Mouse (Mus musculus): Measurements from ENCODE around the gene Sdc1. TPM values are rescaled to one million over a fixed set of nuclear protein-coding genes. Genes with fewer than 3 reads are reported as not detected.

Gene Sdc1
- polyA plus RNA-seq, 1 experiment from 2014 or later, result 16.7 TPM

DNA sequence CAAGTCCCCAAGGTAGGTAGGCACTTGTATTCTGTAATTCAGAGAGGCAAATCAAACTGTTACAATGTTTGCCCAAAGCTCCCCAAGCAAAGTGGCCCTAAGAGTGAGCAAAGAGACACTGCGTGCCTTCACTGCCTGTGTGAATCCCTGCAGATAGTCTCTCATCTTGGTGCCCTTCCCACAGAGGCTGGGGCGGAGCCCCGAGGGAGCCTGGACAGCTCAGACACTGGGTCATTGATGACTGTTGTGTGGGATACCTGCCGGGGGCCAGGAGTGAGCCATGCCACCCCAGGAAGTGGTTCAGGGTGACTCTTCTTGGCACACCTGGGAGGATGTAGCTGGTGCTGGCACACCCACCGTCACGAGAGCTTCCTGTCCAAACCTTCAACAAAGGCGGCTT lies 10.1 kb upstream of the Sdc1 start:
- Histone ChIP-seq H3K27me3 (ENCODE audit: control insufficient read depth, insufficient read depth, low read depth, low read length) (no peaks in the 10 kb centered on the region), H3K36me3 (ENCODE audit: control insufficient read depth, insufficient read depth, low read length) (no peaks in the 10 kb centered on the region), H3K27ac (ENCODE audit: low read length) (no peak overlapping the region), H3K4me2 (ENCODE audit: low read length) (no peak overlapping the region), H3K9ac (ENCODE audit: low read depth, low read length) (no peak overlapping the region), H3K4me3 (ENCODE audit: low read depth, low read length) (no peak overlapping the region), H3K9me3 (replicated peaks; ENCODE audit: control insufficient read depth, low read length, poor library complexity, severe bottlenecking) (peaks cover 2% of the 10 kb centered on the region), H3K4me1 (ENCODE audit: control insufficient read depth, insufficient read depth, low read length) (no peaks in the 10 kb centered on the region)
- ATAC-seq, result 0 out of 2 replicates have a peak, but pooled peaks have one; percentile 19
- 84% methylated on average over 7 of the region's 7 CpGs for WGBS

DNA sequence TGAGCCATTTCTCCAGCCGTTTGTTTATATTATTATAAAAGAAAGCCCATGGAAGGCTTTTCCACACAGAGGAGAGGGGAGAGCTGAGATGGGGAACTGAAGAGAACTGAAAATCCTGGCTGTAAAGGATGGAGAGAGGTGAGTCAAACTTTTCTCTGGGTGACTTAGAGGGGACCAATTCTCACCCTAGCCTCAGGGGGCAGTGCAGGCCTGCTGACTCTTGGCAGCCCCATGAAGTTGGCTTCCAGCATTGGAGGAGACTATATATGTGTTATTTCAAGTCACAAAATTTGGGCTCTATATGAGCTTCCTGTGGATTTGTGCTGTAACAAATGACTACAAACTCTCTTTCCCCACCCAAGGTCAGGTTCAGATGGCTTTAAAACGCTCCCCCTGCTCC lies 8.5 kb upstream of the Sdc1 start:
- Histone ChIP-seq H3K9ac (ENCODE audit: low read depth, low read length) (no peak overlapping the region), H3K36me3 (ENCODE audit: control insufficient read depth, insufficient read depth, low read length) (no peaks in the 10 kb centered on the region), H3K9me3 (replicated peaks; ENCODE audit: control insufficient read depth, low read length, poor library complexity, severe bottlenecking) (peaks cover 2% of the 10 kb centered on the region), H3K4me2 (ENCODE audit: low read length) (no peak overlapping the region), H3K4me3 (ENCODE audit: low read depth, low read length) (no peak overlapping the region), H3K27me3 (ENCODE audit: control insufficient read depth, insufficient read depth, low read depth, low read length) (no peaks in the 10 kb centered on the region), H3K4me1 (ENCODE audit: control insufficient read depth, insufficient read depth, low read length) (no peaks in the 10 kb centered on the region), H3K27ac (ENCODE audit: low read length) (no peak overlapping the region)
- 83% methylated on average over 2 of the region's 2 CpGs for WGBS
- no peak for ATAC-seq

DNA sequence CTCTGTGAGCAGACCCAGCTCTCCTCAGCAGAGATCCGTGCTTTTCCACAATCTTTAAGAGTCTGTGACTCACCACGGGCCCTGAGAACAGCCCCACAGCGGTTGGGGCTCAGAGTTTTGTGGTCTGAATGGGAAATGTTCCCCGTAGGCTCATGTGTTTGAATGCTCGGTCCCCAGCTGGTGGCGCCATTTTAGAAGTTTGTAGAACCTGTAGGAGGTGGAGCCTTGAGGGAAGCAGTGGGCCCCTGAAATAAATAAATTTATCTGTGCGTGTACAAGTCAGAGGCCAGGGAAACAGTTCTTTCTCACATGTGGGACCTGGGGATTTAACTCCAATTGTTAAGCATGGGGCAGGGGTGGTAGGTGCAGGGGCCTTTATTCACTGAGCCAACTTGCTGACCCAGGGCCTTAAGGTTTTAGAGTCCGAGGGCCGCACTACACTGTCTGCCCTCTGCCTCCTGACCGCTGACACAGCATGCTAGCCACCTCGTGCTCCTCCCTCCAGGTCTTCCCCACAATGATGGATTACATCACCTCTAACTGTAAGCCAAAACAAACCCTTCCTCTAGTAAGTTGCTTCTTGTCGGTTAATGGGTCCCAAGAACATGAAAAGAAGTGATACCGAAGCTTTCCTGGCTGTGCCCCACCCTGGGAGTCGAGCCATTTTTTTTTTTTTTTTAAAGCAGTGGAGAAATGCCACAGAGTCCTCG lies 6.7 kb upstream of the Sdc1 start:
- Histone ChIP-seq H3K36me3 (ENCODE audit: control insufficient read depth, insufficient read depth, low read length) (no peaks in the 10 kb centered on the region), H3K9me3 (replicated peaks; ENCODE audit: control insufficient read depth, low read length, poor library complexity, severe bottlenecking) (no peaks in the 10 kb centered on the region), H3K4me3 (ENCODE audit: low read depth, low read length) (no peak overlapping the region), H3K4me2 (ENCODE audit: low read length) (no peak overlapping the region), H3K27me3 (ENCODE audit: control insufficient read depth, insufficient read depth, low read depth, low read length) (no peaks in the 10 kb centered on the region), H3K4me1 (ENCODE audit: control insufficient read depth, insufficient read depth, low read length) (no peaks in the 10 kb centered on the region), H3K27ac (ENCODE audit: low read length) (no peak overlapping the region), H3K9ac (ENCODE audit: low read depth, low read length) (no peak overlapping the region)
- 77% methylated on average over 15 of the region's 15 CpGs for WGBS
- no peak for ATAC-seq

DNA sequence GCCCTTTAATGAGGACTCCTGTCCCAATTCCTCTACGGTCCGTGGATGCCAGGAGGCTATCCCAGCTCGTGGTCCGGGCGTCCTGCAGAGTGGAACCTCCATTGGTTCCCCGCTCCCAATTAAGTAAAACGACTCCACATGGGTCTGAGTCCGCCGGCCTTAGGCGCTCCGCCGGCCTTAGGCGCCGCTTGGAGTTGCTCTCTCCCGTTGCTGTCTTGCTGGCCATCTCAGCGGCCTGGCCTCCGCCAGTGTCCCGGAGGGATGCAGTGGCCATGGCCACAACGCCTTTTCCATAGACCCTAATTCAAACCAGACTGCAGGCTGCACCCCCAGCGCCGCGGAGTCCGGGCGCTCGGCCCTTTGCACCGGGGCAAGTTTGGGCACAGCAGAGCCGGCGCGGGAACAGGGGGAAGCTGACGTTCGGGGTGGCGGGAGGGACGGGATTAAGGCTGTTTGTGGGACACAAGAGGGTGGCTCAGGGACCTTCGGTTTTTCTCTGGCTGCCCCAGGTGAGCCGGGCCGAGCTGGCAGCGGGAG lies 789 bp downstream of the Sdc1 start:
- peak overlapping the region; percentile 99 for H3K4me2 ChIP-seq (ENCODE audit: low read length)
- no peaks in the 10 kb centered on the region for H3K9me3 ChIP-seq (replicated peaks; ENCODE audit: control insufficient read depth, low read length, poor library complexity, severe bottlenecking)
- peak overlapping the region; percentile 75 for H3K4me3 ChIP-seq (ENCODE audit: low read depth, low read length)
- H3K9ac ChIP-seq (ENCODE audit: low read depth, low read length), result peak overlapping the region; percentile 80
- peak; percentile 40 for ATAC-seq
- H3K27ac ChIP-seq (ENCODE audit: low read length), result peak overlapping the region; percentile 71
- H3K4me1 ChIP-seq (ENCODE audit: control insufficient read depth, insufficient read depth, low read length), result peaks cover 10% of the 10 kb centered on the region; the same call in 1 of the 2 replicates
- 0% methylated on average over 37 of the region's 37 CpGs for WGBS
- no peaks in the 10 kb centered on the region for H3K27me3 ChIP-seq (ENCODE audit: control insufficient read depth, insufficient read depth, low read depth, low read length)
- no peaks in the 10 kb centered on the region for H3K36me3 ChIP-seq (ENCODE audit: control insufficient read depth, insufficient read depth, low read length)

DNA sequence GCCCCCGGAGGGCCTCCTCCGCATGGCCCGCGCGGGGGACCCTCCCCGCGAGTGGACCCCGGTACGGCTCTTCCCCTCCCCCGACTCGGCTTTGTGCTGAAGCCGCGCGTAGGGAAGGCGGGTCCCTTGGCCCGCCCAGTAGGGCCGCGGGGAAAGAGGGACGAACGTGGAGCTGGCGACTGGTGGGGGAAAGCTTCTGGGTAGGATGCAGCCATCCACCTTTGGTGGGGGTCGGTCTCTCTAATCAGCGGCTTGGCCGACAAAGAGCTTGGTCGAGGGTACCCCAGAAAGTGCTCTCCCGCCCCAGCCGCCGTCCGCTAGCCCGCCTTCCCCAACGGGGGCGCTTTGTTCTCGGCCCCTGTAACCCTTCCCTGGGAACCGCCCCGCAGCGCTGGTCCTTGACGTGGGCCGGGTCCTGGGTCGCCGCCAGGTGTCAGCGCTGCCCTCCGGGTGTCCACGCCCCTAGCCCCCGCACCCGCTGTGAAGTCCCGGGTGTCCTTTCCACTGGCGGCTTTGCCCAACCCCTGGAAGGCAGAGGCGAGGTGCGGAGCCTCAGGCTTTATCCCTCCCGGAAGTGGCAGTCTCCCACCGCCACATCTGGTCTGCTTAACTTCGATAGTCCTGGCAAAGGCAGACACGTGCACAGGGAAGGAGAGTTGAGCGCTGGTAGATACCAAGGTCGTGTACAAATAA lies 1.5 kb downstream of the Sdc1 start:
- Histone ChIP-seq H3K4me2 (ENCODE audit: low read length) (peak overlapping the region; percentile 99), H3K27ac (ENCODE audit: low read length) (peak overlapping the region; percentile 71), H3K4me3 (ENCODE audit: low read depth, low read length) (peak overlapping the region; percentile 75), H3K9me3 (replicated peaks; ENCODE audit: control insufficient read depth, low read length, poor library complexity, severe bottlenecking) (no peaks in the 10 kb centered on the region), H3K4me1 (ENCODE audit: control insufficient read depth, insufficient read depth, low read length) (peaks cover 10% of the 10 kb centered on the region; the same call in 1 of the 2 replicates), H3K36me3 (ENCODE audit: control insufficient read depth, insufficient read depth, low read length) (no peaks in the 10 kb centered on the region), H3K9ac (ENCODE audit: low read depth, low read length) (peak overlapping the region; percentile 80), H3K27me3 (ENCODE audit: control insufficient read depth, insufficient read depth, low read depth, low read length) (no peaks in the 10 kb centered on the region)
- peak; percentile 49 for ATAC-seq
- 0% methylated on average over 38 of the region's 55 CpGs for WGBS

DNA sequence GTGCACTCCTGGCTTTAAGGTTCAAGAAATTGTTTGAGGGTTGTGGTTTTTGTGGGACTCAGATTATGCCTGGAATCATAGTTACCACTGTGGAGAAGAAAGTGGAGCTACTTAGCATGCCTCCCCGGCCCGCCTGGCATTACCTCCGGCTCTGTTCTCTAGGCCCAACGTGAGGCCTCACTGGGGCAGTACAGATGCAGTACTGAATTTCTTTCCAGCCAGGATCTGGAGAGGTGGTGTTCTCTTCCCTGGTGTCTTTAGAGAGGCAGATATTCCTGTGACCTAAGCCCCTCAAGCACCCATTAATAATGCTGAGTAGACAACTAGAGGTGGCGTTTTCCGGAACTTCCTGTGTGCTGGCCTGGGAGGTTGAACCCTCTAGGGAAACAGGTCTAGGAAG lies 2.2 kb downstream of the Sdc1 start:
- H3K4me1 ChIP-seq (ENCODE audit: control insufficient read depth, insufficient read depth, low read length), result peaks cover 10% of the 10 kb centered on the region; the same call in 1 of the 2 replicates
- no peaks in the 10 kb centered on the region for H3K9me3 ChIP-seq (replicated peaks; ENCODE audit: control insufficient read depth, low read length, poor library complexity, severe bottlenecking)
- no peaks in the 10 kb centered on the region for H3K36me3 ChIP-seq (ENCODE audit: control insufficient read depth, insufficient read depth, low read length)
- peak overlapping the region; percentile 99 for H3K4me2 ChIP-seq (ENCODE audit: low read length)
- H3K9ac ChIP-seq (ENCODE audit: low read depth, low read length), result peak overlapping the region; percentile 80; the same call in 1 of the 2 replicates
- H3K4me3 ChIP-seq (ENCODE audit: low read depth, low read length), result peak overlapping the region; percentile 75
- no peak for ATAC-seq
- no peak overlapping the region for H3K27ac ChIP-seq (ENCODE audit: low read length)
- WGBS, result 23% methylated on average over 6 of the region's 6 CpGs
- H3K27me3 ChIP-seq (ENCODE audit: control insufficient read depth, insufficient read depth, low read depth, low read length), result no peaks in the 10 kb centered on the region

DNA sequence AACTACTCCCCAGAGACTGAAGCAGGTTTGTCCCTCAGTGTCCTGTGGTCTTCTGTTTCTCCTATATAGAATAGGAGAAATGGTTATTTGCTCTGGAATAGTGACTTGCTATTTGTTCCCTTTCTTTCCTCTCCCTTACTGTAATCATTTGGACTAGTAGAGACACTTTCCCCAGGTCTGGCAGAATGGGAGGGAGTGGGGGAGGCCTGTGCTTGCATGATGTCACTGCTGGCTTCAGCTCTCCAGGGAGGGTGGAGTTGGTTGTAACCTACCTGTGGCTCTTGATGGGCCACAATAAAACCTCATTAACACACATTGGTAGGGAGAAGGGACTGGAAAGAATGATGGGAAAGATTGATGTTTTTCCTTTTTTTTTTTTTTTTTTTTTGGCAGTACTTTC lies 3.1 kb downstream of the Sdc1 start:
- H3K9ac ChIP-seq (ENCODE audit: low read depth, low read length), result no peak overlapping the region
- no peak overlapping the region for H3K4me2 ChIP-seq (ENCODE audit: low read length)
- no peaks in the 10 kb centered on the region for H3K36me3 ChIP-seq (ENCODE audit: control insufficient read depth, insufficient read depth, low read length)
- H3K27me3 ChIP-seq (ENCODE audit: control insufficient read depth, insufficient read depth, low read depth, low read length), result no peaks in the 10 kb centered on the region
- no peaks in the 10 kb centered on the region for H3K9me3 ChIP-seq (replicated peaks; ENCODE audit: control insufficient read depth, low read length, poor library complexity, severe bottlenecking)
- no peak for ATAC-seq
- no peak overlapping the region for H3K4me3 ChIP-seq (ENCODE audit: low read depth, low read length)
- H3K4me1 ChIP-seq (ENCODE audit: control insufficient read depth, insufficient read depth, low read length), result peaks cover 10% of the 10 kb centered on the region; the same call in 1 of the 2 replicates
- no peak overlapping the region for H3K27ac ChIP-seq (ENCODE audit: low read length)

DNA sequence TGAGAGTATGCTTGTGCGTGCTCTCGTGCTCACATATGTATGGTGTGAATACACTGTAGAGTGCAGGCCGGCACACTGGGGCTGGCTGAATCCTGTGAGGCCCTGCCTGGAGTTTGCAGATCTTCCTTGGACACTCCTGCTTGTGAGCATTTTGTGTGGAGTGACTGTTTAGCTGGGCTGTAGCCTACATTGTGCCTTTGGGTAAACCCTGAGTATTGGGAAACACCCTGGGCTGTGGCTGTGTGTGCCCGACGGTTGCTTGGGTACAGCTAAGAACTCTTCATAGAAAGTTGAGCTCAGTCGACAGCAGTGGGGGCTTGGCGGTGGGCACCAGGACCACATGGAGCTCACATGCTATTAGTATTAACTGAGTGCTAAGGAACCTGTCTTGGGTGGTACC lies 5.1 kb downstream of the Sdc1 start:
- Histone ChIP-seq H3K36me3 (ENCODE audit: control insufficient read depth, insufficient read depth, low read length) (no peaks in the 10 kb centered on the region), H3K27ac (ENCODE audit: low read length) (no peak overlapping the region), H3K9ac (ENCODE audit: low read depth, low read length) (no peak overlapping the region), H3K4me3 (ENCODE audit: low read depth, low read length) (no peak overlapping the region), H3K4me2 (ENCODE audit: low read length) (no peak overlapping the region), H3K9me3 (replicated peaks; ENCODE audit: control insufficient read depth, low read length, poor library complexity, severe bottlenecking) (no peaks in the 10 kb centered on the region), H3K4me1 (ENCODE audit: control insufficient read depth, insufficient read depth, low read length) (peaks cover 10% of the 10 kb centered on the region; the same call in 1 of the 2 replicates), H3K27me3 (ENCODE audit: control insufficient read depth, insufficient read depth, low read depth, low read length) (no peaks in the 10 kb centered on the region)
- 91% methylated on average over 7 of the region's 7 CpGs for WGBS
- no peak for ATAC-seq

DNA sequence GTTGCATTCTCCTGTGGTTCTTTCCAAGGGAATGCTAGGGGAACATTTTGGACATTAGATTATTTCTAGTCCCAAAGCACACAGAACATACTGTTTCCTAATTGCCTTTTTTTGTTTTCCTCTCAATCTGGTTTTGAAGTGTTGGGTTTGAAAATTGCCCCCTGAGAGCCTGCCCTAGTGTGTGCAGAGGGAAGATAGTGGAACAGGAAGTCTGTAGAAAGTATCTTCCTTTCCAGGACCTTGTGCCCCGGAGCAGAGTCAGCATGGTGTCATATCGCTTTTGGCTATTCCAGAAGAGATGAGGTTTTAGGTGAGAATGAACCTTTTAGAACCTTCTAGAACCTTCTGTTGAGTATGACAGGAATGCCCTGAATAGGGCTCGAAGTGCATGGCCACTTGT lies 5.6 kb downstream of the Sdc1 start:
- Histone ChIP-seq H3K9ac (ENCODE audit: low read depth, low read length) (no peak overlapping the region), H3K27me3 (ENCODE audit: control insufficient read depth, insufficient read depth, low read depth, low read length) (no peaks in the 10 kb centered on the region), H3K36me3 (ENCODE audit: control insufficient read depth, insufficient read depth, low read length) (no peaks in the 10 kb centered on the region), H3K27ac (ENCODE audit: low read length) (no peak overlapping the region), H3K4me3 (ENCODE audit: low read depth, low read length) (no peak overlapping the region), H3K4me2 (ENCODE audit: low read length) (no peak overlapping the region), H3K9me3 (replicated peaks; ENCODE audit: control insufficient read depth, low read length, poor library complexity, severe bottlenecking) (no peaks in the 10 kb centered on the region), H3K4me1 (ENCODE audit: control insufficient read depth, insufficient read depth, low read length) (peaks cover 10% of the 10 kb centered on the region; the same call in 1 of the 2 replicates)
- no peak for ATAC-seq
- whole genome bisulfite sequencing, result 92% methylated on average over 3 of the region's 3 CpGs

Data from midbrain, embryonic 16.5 days (tissue).